18 mouse cellular contexts compared by ENCODE assay signal in the genomic region with DNA sequence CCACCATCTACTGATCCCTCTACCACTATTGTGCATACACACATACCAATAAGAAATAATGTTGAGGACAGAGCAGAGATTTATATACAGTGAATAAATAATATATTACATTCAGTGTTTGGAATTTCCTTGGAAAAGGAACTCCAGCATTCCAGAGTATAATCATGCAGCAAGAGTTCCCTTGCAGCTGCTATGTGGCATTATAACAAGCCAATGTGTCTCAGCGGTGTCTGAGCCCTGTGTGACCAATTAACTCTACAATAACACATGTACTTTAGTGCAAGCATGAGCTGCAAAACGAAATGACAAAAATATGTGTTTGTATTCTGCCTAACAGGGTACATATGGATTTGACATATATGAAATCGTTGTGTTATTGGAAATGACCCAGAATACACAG.
"Had no signal": no experiment of that assay in that cellular context is flagged by ENCODE, and none has a peak within 500 bp of the region (broad histone marks: within the 10 kb centered on the region; RNA-seq: fewer than 3 reads in every experiment).

No protein-coding gene starts in this region.

- H3K27ac ChIP-seq: midbrain, embryonic 10.5 days; midbrain, embryonic 12.5 days; midbrain, embryonic 15.5 days; neural tube, embryonic 13.5 days; neural tube, embryonic 15.5 days had no signal

- DNase-seq: lung, adult 18-20 months; lung, embryonic 14.5 days; lung, postnatal 10 days; lung, postnatal 4 days; retina, postnatal 1 day; right cerebral cortex, adult 18-20 months; right cerebral cortex, postnatal 25 days; right cerebral cortex, postnatal 4 days; spleen, adult 18-20 months; thymus, adult 18-20 months; thymus, postnatal 14 days; thymus, postnatal 36 days had no signal

- H3K4me2 ChIP-seq: lung, embryonic 14.5 days; midbrain, embryonic 12.5 days; midbrain, embryonic 15.5 days; neural tube, embryonic 13.5 days; neural tube, embryonic 15.5 days had no signal

- H3K4me1 ChIP-seq: midbrain, embryonic 15.5 days; neural tube, embryonic 15.5 days had no signal

- ATAC-seq: midbrain, embryonic 15.5 days had no signal

- H3K9me3 ChIP-seq: midbrain, embryonic 10.5 days; midbrain, embryonic 12.5 days; midbrain, embryonic 15.5 days; neural tube, embryonic 13.5 days; neural tube, embryonic 15.5 days had no signal

- H3K27me3 ChIP-seq: neural tube, embryonic 13.5 days; neural tube, embryonic 15.5 days had no signal

- H3K9ac ChIP-seq: lung, embryonic 14.5 days; midbrain, embryonic 12.5 days; midbrain, embryonic 15.5 days; neural tube, embryonic 13.5 days; neural tube, embryonic 15.5 days had no signal

- H3K4me3 ChIP-seq: midbrain, embryonic 10.5 days; midbrain, embryonic 12.5 days; midbrain, embryonic 15.5 days; myocyte; neural tube, embryonic 13.5 days; neural tube, embryonic 15.5 days had no signal

- H3K36me3 ChIP-seq: midbrain, embryonic 10.5 days; midbrain, embryonic 12.5 days; midbrain, embryonic 15.5 days; neural tube, embryonic 13.5 days; neural tube, embryonic 15.5 days had no signal
